Mouse (Mus musculus): ENCODE data around the gene Lyl1.
"Not testable (repeated sequence)": the region's sequence is repeated elsewhere in the genome, so short reads cannot be mapped to it uniquely, and the experiment has no call there.

Gene Lyl1

DNA sequence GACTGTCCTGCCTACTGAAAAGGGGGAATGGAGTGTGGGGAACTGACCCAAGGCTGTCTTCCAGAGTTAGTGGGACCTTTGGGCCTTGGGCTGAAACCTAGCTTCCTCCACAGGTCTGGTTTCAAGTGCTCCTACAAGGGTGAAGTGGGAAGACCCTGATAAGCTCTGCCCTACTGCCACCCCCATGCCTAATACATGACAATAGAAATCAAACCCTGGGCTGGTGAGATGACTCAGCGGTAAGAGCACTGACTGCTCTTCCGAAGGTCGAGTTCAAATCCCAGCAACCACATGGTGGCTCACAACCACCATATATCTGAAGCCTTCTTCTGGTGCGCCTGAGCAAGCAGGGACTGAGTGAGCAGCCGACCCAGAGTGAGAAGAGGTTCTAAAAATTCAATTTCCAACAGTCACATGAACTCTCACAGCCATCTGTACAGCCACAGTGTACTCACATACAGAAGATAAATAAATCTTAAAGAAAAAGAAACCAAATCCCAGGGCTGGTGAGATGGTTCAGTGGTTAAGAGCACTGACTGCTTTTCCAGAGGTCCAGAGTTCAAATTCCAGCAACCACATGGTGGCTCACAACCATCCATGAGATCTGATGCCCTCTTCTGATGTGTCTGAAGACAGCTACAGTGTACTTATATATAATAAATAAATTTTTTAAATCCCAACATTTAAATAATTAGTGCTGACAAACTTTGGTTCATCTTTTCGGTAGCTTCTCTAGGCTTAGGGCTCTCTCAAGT is 32.3 kb upstream of the Lyl1 start:
- no peak for DNase-seq (ENCODE audit: low spot score in 2 of 2)

- not testable (repeated sequence) for DNase-seq (ENCODE audit: low spot score in 2 of 2)
Measured at GRCm38 (mm10) chr8:84670295-84671006, 30.8 kb upstream of the Lyl1 start.

GRCm38 (mm10) chr8:84677305-84677704 is 24.0 kb upstream of the Lyl1 start:
- no peak for DNase-seq (ENCODE audit: low spot score in 2 of 2)

- no peak for DNase-seq (ENCODE audit: low spot score in 2 of 2)
Measured at GRCm38 (mm10) chr8:84681476-84681875, 19.8 kb upstream of the Lyl1 start.

DNA sequence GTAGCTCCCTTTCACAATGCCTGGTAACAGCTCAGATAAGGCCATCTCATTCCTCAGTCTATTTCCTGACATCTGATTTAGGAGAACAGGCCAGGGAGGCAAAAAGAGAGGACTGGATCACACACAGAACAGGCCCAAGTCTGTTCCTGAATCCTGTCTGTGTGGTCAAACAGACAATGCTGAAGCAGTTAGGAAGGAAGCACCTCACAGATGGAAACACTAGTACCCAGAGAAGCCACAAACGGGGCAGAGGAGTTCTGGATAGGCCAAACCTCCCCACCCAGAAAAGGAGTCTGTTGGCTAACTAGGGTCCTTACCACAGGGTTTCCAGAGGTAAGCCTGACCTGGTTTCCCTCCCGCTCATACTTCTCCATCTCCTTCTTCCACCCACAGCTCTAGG is 19.0 kb upstream of the Lyl1 start:
- no peak for DNase-seq (ENCODE audit: low spot score in 2 of 2)

- DNase-seq (ENCODE audit: low spot score in 2 of 2): no peak
Measured at GRCm38 (mm10) chr8:84684537-84684936, 16.7 kb upstream of the Lyl1 start.

DNA sequence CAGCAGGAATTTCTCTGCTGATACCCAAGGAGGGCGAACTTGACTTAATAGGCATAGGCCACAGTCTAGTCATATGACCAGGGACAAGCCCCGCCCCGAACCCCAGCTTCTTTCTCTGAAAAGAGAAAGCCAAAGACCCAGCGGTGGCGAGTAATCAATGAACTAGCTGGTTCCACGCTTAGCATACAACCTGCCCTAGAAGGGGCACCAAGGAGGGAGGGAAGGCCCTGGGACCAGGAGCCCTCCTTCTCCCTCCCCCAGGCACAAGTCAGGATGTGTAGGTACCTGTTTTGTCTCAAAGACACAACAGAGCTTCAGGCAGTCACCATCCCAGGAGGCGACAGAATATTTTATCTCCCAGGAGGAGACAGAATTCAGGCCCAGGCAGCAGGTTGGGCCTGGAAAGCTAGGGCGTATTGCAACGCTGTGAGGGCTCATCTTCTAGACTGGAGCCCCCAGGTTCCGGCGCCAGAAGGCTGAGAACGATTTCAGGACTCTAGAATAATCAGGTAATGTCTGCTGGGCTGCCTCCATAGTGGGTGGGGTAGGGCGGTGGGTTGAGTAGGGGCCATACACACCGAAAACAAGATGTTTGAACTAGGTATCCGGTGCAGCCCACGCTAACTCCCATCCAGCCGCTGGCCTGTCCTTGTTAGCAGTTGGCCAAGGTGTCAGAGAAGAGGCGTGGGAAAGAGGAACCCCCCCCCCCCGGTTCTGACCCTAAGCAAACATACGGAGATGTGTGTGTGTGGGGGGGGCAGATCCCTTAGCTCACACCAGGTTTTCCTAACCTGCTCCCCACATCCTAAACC is 14.9 kb upstream of the Lyl1 start, which contains the start of gene Trmt1:
Gene Trmt1, plus strand, starts transcription at position 117 of the 812 bp plus-strand sequence.
- DNase-seq (ENCODE audit: low spot score in 2 of 2): no peak

- no peak for DNase-seq (ENCODE audit: low spot score in 2 of 2)
Measured at GRCm38 (mm10) chr8:84687003-84687704, 14.1 kb upstream of the Lyl1 start.

DNA sequence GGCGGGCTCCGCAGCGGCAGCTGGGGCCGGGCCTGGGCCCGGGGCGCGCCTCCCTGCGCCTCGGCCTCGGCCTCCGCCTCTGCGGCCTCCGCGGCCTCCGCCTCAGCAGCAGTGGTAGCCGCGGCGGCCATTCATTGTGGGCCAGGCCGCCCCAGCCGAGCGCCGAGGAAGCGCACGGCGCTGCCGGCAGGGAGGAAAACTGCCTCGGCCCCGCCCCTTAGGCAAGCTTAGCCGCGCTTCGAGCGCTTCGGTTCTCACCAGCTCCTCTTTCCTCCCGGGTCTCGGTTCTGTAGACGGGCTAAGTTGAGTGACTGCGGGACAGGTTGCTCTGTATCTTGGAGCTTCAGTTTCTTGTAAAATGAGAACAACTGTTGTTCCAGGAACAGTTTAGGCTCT is 13.6 kb upstream of the Lyl1 start, which contains the start of gene Nacc1:
Gene Nacc1, minus strand, starts transcription at position 158 of the 396 bp plus-strand sequence.
- DNase-seq (ENCODE audit: low spot score in 2 of 2): peak; percentile 82 to 90

DNA sequence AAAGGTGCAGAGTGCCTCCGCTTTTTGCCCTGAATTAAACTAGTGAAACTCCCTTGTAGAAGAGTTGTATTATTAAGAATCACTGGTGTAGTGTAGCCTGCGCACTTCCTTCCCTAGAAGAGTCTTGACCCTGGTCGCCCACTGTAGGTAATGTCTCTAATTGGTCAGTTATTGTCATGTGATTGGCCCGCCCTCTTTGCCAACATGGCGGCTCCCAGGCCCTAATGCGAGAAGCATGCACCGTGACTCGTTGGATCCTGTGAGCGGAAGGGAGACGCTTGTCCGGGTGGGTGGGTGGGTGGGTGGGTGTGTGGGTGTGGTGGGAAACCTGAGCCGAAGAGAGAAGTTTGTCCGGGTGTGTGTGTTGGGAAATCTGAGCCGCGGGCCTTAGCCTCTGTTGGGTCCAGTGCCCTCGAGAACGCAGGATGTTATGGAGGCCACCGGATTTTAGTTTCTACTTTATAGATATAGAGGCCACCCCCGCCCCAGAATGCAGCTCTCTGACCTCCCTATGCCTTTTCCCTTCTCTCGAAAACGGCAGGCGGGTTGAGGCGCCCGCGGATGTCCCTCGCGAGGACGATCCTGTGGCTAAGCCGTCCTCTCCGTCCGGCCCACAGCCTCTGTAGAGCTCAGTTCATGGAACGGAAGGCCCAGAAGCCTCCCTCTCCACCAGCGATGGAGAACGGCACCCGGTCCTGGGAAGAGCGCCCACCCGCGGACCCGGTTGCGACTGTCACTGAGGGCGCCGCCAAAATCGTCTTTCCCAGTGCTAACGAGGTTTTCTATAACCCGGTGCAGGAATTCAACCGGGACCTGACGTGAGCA is 12.0 kb upstream of the Lyl1 start:
- peak; percentile 82 to 88 for DNase-seq (ENCODE audit: low spot score in 2 of 2)

GRCm38 (mm10) chr8:84693332-84693731 is 7.9 kb upstream of the Lyl1 start:
- DNase-seq (ENCODE audit: low spot score in 2 of 2): no peak

DNA sequence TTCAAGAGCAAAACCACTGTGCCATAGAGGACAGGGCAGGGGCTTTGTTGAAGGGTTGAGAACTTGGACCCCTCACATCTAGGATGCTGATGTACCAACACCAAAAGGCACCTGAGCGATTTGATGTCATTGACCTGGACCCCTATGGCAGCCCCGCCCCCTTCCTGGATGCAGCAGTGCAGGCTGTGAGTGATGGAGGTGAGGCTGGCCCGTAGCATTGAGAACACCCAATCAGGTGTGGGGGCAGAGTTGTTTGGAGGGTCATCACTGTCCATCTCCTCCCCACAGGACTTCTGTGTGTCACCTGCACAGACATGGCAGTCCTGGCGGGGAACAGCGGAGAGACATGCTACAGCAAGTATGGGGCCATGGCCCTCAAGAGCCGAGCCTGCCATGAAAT is 6.1 kb upstream of the Lyl1 start:
- no peak for DNase-seq (ENCODE audit: low spot score in 2 of 2)

GRCm38 (mm10) chr8:84697166-84698130 is 3.8 kb upstream of the Lyl1 start:
- DNase-seq (ENCODE audit: low spot score in 2 of 2): no peak

GRCm38 (mm10) chr8:84698288-84698687 is 3.0 kb upstream of the Lyl1 start:
- no peak for DNase-seq (ENCODE audit: low spot score in 2 of 2)

DNA sequence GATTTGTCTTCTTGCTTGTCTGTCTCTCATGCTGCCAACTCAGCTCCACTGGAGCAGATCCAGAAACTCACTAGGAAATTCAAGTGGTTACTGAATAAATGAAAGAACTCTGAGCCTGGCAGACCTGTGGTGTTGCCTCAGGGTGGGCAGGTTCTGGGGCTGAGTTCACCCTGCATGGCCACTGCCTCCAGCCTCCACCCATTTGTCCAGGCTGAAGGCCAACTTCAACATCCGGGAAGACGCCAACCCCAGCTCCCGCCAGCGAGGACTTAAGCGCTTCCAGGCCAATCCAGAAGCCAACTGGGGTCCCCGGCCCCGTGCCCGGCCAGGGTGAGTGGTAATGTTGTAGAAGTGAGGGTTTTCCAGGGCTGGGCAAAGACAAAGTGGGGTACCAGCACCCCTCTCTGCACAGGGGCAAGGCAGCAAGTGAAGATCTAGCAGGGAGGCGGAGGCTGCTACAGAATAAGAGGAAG is 2.3 kb upstream of the Lyl1 start:
- DNase-seq (ENCODE audit: low spot score in 2 of 2): no peak

DNA sequence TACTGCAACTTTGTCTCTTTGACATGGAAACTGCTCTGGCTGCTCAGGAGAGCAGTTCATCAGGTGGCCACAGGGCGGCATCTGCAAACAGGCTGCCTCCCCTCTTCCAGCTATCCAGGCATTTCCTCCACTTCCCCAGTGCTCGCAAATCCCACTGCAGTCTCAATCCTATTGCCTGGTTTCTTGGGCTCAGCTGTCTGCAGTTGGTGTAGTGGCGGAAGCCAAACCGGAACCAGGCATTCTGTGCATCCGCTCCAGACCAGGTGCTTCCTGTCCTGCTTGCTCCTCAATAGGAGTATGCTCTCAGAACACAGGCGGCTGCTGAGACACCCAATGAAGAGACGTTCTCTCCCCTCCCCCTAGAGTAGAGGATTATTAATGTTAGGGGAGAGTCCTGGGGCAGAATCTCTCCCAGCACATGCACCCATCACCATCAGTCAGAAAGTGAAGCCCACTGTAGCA is 1.4 kb upstream of the Lyl1 start:
- DNase-seq (ENCODE audit: low spot score in 2 of 2): peak in 1 of 2 experiments; percentile 67

GRCm38 (mm10) chr8:84700526-84700925 is 731 bp upstream of the Lyl1 start:
- no peak for DNase-seq (ENCODE audit: low spot score in 2 of 2)

- DNase-seq (ENCODE audit: low spot score in 2 of 2): no peak
Measured at GRCm38 (mm10) chr8:84702561-84702960, 1.3 kb downstream of the Lyl1 start.

DNA sequence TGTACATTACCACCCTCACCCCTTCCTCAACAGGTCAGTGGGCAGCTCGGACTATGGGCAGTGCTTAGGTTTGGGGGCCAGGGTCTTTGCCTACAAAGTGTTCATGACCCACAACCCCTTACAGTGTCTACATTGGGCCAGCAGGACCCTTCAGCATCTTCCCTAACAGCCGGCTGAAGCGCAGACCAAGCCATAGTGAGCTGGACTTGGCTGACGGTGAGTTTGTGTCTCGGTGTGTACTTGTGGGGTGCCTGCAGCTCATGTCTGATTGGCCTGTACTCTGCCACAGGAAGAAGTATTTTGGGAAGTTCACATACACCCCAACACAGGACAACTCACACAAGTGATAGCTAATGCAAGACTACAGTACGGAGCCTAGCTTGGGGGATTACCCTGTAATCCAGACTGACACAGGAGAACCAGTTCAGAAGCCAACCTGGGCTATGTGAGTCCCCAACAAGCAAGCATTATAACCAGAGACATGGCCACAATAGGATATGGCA is 1.8 kb downstream of the Lyl1 start:
- no peak for DNase-seq (ENCODE audit: low spot score in 2 of 2)
